Mouse (Mus musculus) heart, embryonic 11.5 days (tissue): ENCODE measurements around the gene Gm12569. TPM values are rescaled to one million over a fixed set of nuclear protein-coding genes. Genes with fewer than 3 reads are reported as not detected.

Experiments used
- ATAC-seq: fragments of 200-750 bp; cut with Nextera tagmentation; replicated peaks from 2 replicates; pipeline ENCODE4 v1.8.0; 2017; ENCODE audit warnings: moderate library complexity; ENCODE audit not compliant: insufficient number of reproducible peaks, low FRiP score, low TSS enrichment
- H3K27ac ChIP-seq: fragments of 300-500 bp; sonication (generic); 2 replicates; pipeline ENCODE4 v1.5.1; 2014; ENCODE audit warnings: mild to moderate bottlenecking, low read depth, low read length
- H3K27me3 ChIP-seq: fragments of 300-500 bp; sonication (generic); 2 replicates; pipeline ENCODE4 v1.6.1; 2014; ENCODE audit warnings: mild to moderate bottlenecking, low read length, mixed read lengths; ENCODE audit not compliant: control insufficient read depth, insufficient read depth
- H3K36me3 ChIP-seq: fragments of 300-500 bp; sonication (generic); 2 replicates; pipeline ENCODE4 v1.6.1; 2014; ENCODE audit warnings: mild to moderate bottlenecking, low read length, moderate library complexity, mixed read lengths; ENCODE audit not compliant: control insufficient read depth, insufficient read depth
- H3K4me1 ChIP-seq: fragments of 300-500 bp; sonication (generic); 2 replicates; pipeline ENCODE4 v1.6.1; 2014; ENCODE audit warnings: low read length; ENCODE audit not compliant: control insufficient read depth, insufficient read depth
- H3K4me2 ChIP-seq: fragments of 300-500 bp; sonication (generic); 2 replicates; pipeline ENCODE4 v1.6.1; 2014; ENCODE audit warnings: mild to moderate bottlenecking, moderate library complexity
- H3K4me3 ChIP-seq: fragments of 300-500 bp; sonication (generic); 2 replicates; pipeline ENCODE4 v1.5.1; 2014; ENCODE audit warnings: low read depth, low read length
- H3K9ac ChIP-seq: fragments of 300-500 bp; sonication (generic); 2 replicates; pipeline ENCODE4 v1.6.1; 2014; ENCODE audit warnings: mild to moderate bottlenecking, low read depth, low read length, moderate library complexity
- H3K9me3 ChIP-seq: fragments of 300-500 bp; sonication (generic); replicated peaks from 2 replicates; pipeline ENCODE4 v1.6.1; 2016; ENCODE audit warnings: low read length; ENCODE audit not compliant: control insufficient read depth
- WGBS: fragments of 180-500 bp; shearing (Covaris S2); extraction: QIAGEN DNeasy Blood & Tissue Kit; methylation state at CpG from one replicate; pipeline ENCODE4 v1.1.7; 2014; ENCODE audit not compliant: insufficient replicate concordance; 5-methylcytosine and 5-hydroxymethylcytosine counted together
- polyA plus RNA-seq: library from polyadenylated mRNA; unstranded; fragments of >200 nt; fragmentation: Nextera tagmentation; extraction: Ambion mirVana; gene quantifications from 2 replicates; pipeline ENCODE4 v1.2.1, GENCODE M21; 2014

Gm12569 gene
- polyA plus RNA-seq, 1 experiment from 2014 or later = not detected

DNA sequence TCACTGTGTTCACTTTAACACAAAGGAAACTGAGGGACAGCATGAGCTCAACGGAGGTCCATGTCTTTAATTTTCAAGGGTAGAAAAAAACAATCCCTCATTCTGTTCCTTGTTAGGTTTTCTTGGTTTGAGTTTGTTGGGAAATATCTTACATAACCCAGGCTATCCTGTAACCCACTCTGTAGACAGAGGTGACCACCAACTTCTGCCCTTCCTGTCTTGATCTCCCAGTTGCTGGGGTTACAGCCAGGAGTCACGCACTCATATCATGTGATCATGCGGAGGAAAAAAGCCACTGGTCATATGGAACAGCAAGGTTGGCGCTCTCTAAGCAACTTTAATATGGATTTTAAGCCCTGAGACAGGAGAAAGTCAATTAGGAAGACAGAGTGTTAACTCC lies 36.7 kb downstream of the Gm12569 start:
- Histone ChIP-seq H3K27ac (no peak overlapping the region), H3K4me2 (no peak overlapping the region), H3K36me3 (no peaks in the 10 kb centered on the region), H3K9me3 (no peaks in the 10 kb centered on the region), H3K9ac (no peak overlapping the region), H3K4me1 (no peaks in the 10 kb centered on the region), H3K4me3 (no peak overlapping the region), H3K27me3 (no peaks in the 10 kb centered on the region)
- ATAC-seq = no peak
- WGBS = 85% methylated on average over 4 of the region's 4 CpGs

DNA sequence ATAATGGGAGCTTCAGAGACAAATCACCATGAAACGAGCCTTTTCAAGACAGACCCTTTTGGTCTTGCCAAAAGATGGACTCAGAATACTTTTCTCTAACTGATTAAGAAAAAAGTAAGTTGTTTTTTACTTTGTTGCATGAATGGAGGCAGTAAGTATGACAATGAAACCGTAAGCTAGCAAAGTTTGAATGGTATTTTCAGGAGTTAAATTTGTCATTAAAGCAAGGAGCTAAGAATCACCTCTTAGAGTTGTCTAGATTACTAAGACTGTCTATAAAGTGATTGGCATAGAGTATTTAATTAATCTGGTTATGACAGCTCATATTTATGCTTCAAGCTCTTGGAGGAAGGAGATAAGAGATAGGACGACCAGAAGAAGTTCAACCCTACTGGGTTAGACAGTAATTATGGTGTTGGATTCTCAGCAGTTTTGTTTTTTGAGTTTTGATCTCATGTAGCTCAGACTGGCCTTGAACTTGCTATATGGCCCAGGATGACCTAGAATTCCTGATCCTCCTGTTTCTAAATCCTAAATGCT lies 41.5 kb downstream of the Gm12569 start, which contains the start of gene Clk4:
TSS of gene Clk4 (plus strand) at position 51 of the 540 bp plus-strand sequence.
- peak within 1 kb of the TSS; percentile 97 for H3K4me3 ChIP-seq
- 79% methylated on average over 3 of the region's 3 CpGs for WGBS
- peak within 1 kb of the TSS; percentile 95 for H3K27ac ChIP-seq
- H3K4me1 ChIP-seq = peaks cover 9% of the 10 kb centered on the region; the same call in 1 of the 2 replicates
- H3K27me3 ChIP-seq = no peaks in the 10 kb centered on the region
- peak within 1 kb of the TSS; percentile 99 for H3K9ac ChIP-seq
- H3K4me2 ChIP-seq = peak within 1 kb of the TSS; percentile 94
- no peaks in the 10 kb centered on the region for H3K9me3 ChIP-seq
- H3K36me3 ChIP-seq = no peaks in the 10 kb centered on the region
- ATAC-seq = no peak

DNA sequence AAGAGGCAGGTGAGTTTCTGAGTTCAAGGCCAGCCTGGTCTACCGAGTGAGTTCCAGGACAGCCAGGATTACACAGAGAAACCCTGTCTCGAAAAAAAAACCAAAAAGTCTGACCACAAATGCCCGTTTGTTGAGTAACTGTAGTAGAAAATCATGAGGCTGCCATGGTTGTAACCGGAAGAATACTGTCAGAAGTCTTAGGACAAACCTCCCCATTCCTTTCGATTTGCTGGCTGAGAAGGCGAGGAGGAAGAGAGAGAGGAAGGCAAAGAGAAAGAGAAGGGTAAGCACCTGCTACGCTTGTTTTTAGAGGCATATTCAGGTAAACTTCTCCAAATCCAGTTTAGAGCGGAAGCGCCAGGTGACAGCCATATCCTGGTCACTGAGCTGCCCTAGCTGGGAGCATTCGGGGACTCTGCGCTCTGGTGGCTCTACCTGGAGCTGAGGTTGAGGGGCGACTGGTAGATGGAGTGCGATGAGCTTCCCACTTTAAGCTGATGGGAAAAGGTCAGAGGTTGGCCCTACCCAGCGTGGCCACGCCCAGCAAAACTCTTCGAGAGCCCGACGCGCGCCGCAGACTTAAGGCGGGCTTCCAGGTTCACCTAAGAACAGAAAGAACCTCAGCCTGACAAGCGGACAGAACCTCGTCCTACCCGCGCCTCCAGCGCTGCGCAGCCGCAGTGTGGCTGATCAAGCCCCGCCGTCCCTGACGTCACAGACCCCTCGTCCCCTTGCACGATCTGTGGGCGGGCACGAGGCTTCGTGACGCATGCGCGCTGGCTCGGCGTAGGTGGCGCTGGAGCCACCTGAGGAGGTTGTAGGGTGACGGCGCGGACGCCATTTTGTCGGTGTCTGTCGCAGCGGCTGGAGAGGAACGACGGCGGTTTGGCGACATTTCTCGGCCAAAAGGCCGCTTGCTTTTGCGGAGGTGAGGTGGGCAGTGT lies 42.3 kb downstream of the Gm12569 start, which contains the start of gene BC049762:
TSS of gene BC049762 (minus strand) at position 705 of the 944 bp plus-strand sequence.
- peaks cover 9% of the 10 kb centered on the region; the same call in 1 of the 2 replicates for H3K4me1 ChIP-seq
- peak; percentile 98 for ATAC-seq
- H3K9me3 ChIP-seq = no peaks in the 10 kb centered on the region
- no peaks in the 10 kb centered on the region for H3K36me3 ChIP-seq
- peak within 1 kb of the TSS; percentile 94 for H3K4me2 ChIP-seq
- H3K27me3 ChIP-seq = no peaks in the 10 kb centered on the region
- H3K4me3 ChIP-seq = peak within 1 kb of the TSS; percentile 97
- peak within 1 kb of the TSS; percentile 95 for H3K27ac ChIP-seq
- WGBS = 10% methylated on average over 57 of the region's 57 CpGs
- H3K9ac ChIP-seq = peak within 1 kb of the TSS; percentile 99

DNA sequence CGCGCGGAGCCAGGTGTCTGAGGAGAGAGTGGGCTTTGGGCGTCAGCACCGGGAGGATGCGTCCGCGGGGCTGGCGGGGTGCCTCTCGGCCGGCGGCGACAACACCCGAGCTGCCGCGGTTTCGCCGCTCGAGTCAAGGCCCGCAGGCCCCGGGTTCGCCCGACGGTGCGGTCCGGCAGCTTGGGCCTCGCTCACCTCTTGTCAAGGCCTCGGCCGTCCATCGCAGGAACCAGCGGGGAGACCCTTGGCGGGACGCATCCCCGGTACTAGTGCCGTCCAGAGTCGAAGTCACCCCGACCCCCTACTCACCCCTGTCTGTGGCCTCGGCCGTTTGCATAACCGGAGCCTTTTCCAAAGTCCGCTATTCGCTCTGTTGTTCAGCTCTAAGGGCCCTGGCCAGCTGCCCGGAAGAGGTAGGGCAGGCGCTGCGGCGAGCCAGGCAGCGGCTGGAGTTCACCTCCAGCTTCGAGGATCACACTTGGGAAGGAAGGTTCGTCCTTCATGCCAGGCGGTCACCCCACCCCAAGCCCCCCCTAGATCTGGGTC lies 43.1 kb downstream of the Gm12569 start:
- Histone ChIP-seq H3K9me3 (no peaks in the 10 kb centered on the region), H3K4me2 (peak overlapping the region; percentile 94), H3K4me1 (peaks cover 9% of the 10 kb centered on the region; the same call in 1 of the 2 replicates), H3K27ac (peak overlapping the region; percentile 95), H3K9ac (peak overlapping the region; percentile 99), H3K27me3 (no peaks in the 10 kb centered on the region), H3K4me3 (peak overlapping the region; percentile 97), H3K36me3 (no peaks in the 10 kb centered on the region)
- peak; percentile 53 for ATAC-seq
- under 1% methylated on average over 48 of the region's 50 CpGs for WGBS

DNA sequence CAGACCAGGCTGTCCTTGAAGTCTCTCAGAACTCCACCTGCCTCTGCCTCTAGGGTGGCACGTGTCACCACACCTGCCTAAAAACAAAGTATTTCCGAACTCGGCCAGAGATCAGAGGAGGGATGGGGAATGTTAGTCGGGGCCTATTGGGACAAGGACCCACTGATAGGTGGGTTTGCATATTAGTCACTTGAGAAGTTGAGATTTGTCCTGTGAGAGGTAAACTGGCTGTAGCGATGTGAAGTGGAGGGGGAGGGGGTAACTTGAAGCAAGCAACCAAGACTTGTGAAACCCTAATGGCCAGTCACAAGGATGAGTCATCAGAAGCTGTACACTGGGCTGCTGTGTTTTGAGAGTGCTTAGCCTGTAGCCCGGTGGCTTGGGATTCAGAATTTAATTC lies 44.1 kb downstream of the Gm12569 start:
- peak overlapping the region; percentile 97 for H3K4me3 ChIP-seq
- ATAC-seq = no peak
- WGBS = 10% methylated on average over 6 of the region's 6 CpGs
- no peaks in the 10 kb centered on the region for H3K27me3 ChIP-seq
- H3K36me3 ChIP-seq = no peaks in the 10 kb centered on the region
- H3K4me1 ChIP-seq = peaks cover 9% of the 10 kb centered on the region; the same call in 1 of the 2 replicates
- H3K9ac ChIP-seq = peak overlapping the region; percentile 99; the same call in 1 of the 2 replicates
- H3K4me2 ChIP-seq = peak overlapping the region; percentile 94
- H3K9me3 ChIP-seq = no peaks in the 10 kb centered on the region
- no peak overlapping the region for H3K27ac ChIP-seq

DNA sequence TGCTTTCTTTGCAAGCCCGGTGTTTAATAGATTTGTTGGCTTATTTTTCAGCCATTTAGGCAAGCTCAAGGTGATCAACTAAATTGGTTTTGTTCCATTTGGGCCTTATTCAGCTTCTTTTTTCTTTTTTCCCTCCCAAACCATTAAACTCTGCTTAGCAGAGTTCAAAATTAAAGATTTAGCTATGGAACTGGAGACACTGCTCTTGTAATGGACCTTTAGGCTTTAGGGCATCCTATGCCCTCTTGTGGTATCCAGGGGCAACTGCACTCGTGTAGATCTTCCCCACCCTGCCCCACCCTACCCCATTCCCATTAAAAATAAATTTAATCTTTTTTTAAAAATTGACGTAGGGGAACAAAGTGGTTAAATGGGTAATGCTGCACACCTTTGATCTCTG lies 45.1 kb downstream of the Gm12569 start:
- peaks cover 3% of the 10 kb centered on the region for H3K36me3 ChIP-seq
- no peaks in the 10 kb centered on the region for H3K9me3 ChIP-seq
- peak overlapping the region; percentile 94 for H3K4me2 ChIP-seq
- no peaks in the 10 kb centered on the region for H3K27me3 ChIP-seq
- peaks cover 9% of the 10 kb centered on the region; the same call in 1 of the 2 replicates for H3K4me1 ChIP-seq
- H3K9ac ChIP-seq = no peak overlapping the region
- no peak overlapping the region for H3K27ac ChIP-seq
- WGBS = 58% methylated on average over 3 of the region's 3 CpGs
- H3K4me3 ChIP-seq = peak overlapping the region; percentile 97; the same call in 1 of the 2 replicates
- ATAC-seq = no peak

DNA sequence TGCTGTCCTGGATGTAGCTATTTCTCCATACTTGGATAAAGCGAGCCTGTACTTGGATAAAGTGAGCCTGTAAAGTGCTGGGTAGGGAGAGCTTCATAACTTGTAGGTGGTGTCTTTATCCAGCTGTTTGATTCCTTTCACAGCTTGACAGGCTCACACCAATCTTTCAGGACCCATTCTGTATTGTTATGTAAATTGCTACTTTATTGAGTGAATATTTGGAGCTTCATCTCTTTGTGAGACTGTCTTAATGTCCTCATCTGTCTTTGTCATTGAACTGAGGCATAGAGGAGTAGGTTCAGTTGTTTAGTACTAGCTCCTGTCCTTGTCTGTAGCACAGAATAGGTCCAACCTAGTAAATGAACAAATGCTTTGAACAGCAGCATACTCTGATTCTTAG lies 54.1 kb downstream of the Gm12569 start:
- no peak overlapping the region for H3K4me2 ChIP-seq
- no peak for ATAC-seq
- 90% methylated on average over 1 of the region's 1 CpGs for WGBS
- H3K9me3 ChIP-seq = no peaks in the 10 kb centered on the region
- H3K36me3 ChIP-seq = peaks cover 36% of the 10 kb centered on the region
- no peak overlapping the region for H3K4me3 ChIP-seq
- no peaks in the 10 kb centered on the region for H3K4me1 ChIP-seq
- no peak overlapping the region for H3K27ac ChIP-seq
- H3K27me3 ChIP-seq = no peaks in the 10 kb centered on the region
- H3K9ac ChIP-seq = no peak overlapping the region
